Mouse (Mus musculus) embryonic stem cell, embryonic (primary cell): Measurements from ENCODE around the gene Fbxw8.

Source experiments
- CTCF ChIA-PET, 4 experiments: fragments of 300-600 bp in 2 of 4; fragments of 350-600 bp in 2 of 4; sonication (Branson Sonifier 250); formaldehyde crosslinking; loops; one replicate each; lab custom pipeline; 2022; ENCODE audit warnings: inconsistent platforms in 2 of 4; lab: Charles Lee
- POLR2A ChIA-PET, 4 experiments: fragments of 300-600 bp in 2 of 4; fragments of 350-600 bp in 2 of 4; sonication (Branson Sonifier 250); formaldehyde crosslinking; loops; one replicate each; lab custom pipeline; 2022; ENCODE audit warnings: antibody characterized with exemption in 4 of 4, inconsistent platforms in 1 of 4; lab: Charles Lee

The Fbxw8 gene

GRCm38 (mm10) chr5:118051981-118052662 is 103.1 kb downstream of the Fbxw8 start:
- ChIA-PET POLR2A (interaction anchor here in 3 of 4 experiments (0.6 to 3.7 kb wide), 6 partner anchors 10 to 30 kb away, joined by 3 to 12 read pairs (median 3); no protein-coding TSS in a partner anchor), CTCF (interaction anchor here (0.6 to 6.4 kb wide), 14 partner anchors 11 to 1252 kb away, joined by 3 to 72 read pairs (median 5); partner anchors contain the start of gene Tesc (in 1 of the 4))

- CTCF ChIA-PET: interaction anchor here in 1 of 4 experiments (1.8 kb wide), 1 partner anchor 84 kb away, joined by 4 read pairs; no protein-coding TSS in a partner anchor
- POLR2A ChIA-PET: no interaction called here
Measured at GRCm38 (mm10) chr5:118050743-118051142, 104.5 kb downstream of the Fbxw8 start.

- POLR2A ChIA-PET: interaction anchor here in 2 of 4 experiments (0.5 to 1.7 kb wide), 7 partner anchors 9 to 122 kb away, joined by 3 to 6 read pairs (median 3); no protein-coding TSS in a partner anchor
- CTCF ChIA-PET: interaction anchor here in 2 of 4 experiments (1.3 to 2.6 kb wide), 4 partner anchors 18 to 82 kb away, joined by 3 to 21 read pairs (median 6); no protein-coding TSS in a partner anchor
Measured at GRCm38 (mm10) chr5:118048928-118049327, 106.3 kb downstream of the Fbxw8 start.

- ChIA-PET POLR2A (interaction anchor here in 2 of 4 experiments (0.5 to 0.9 kb wide), 4 partner anchors 11 to 122 kb away, joined by 3 read pairs; no protein-coding TSS in a partner anchor), CTCF (interaction anchor here in 2 of 4 experiments (0.6 to 2.6 kb wide), 2 partner anchors 18 to 91 kb away, joined by 4 to 21 read pairs; no protein-coding TSS in a partner anchor)
Measured at GRCm38 (mm10) chr5:118048412-118048811, 106.9 kb downstream of the Fbxw8 start.

- CTCF ChIA-PET: interaction anchor here in 1 of 4 experiments (0.6 kb wide), 1 partner anchor 1810 kb away, joined by 3 read pairs; no protein-coding TSS in a partner anchor
- POLR2A ChIA-PET: interaction anchor here in 1 of 4 experiments (0.9 kb wide), 1 partner anchor 11 kb away, joined by 3 read pairs; no protein-coding TSS in a partner anchor
Measured at GRCm38 (mm10) chr5:118047091-118047757, 108.0 kb downstream of the Fbxw8 start.

GRCm38 (mm10) chr5:118045385-118045784 is 109.9 kb downstream of the Fbxw8 start:
- CTCF ChIA-PET: interaction anchor here in 2 of 4 experiments (0.6 to 1.8 kb wide), 4 partner anchors 12 to 21 kb away, joined by 4 to 7 read pairs (median 6); no protein-coding TSS in a partner anchor

GRCm38 (mm10) chr5:118044907-118045306 is 110.4 kb downstream of the Fbxw8 start:
- ChIA-PET POLR2A (interaction anchor here in 1 of 4 experiments (1.1 to 1.2 kb wide), 2 partner anchors 9 to 17 kb away, joined by 3 to 4 read pairs; no protein-coding TSS in a partner anchor), CTCF (interaction anchor here in 3 of 4 experiments (0.6 to 1.8 kb wide), 3 partner anchors 22 to 371 kb away, joined by 4 to 6 read pairs (median 5); no protein-coding TSS in a partner anchor)

More at GRCm38 (mm10) chr5:118045385-118045784, 109.9 kb downstream of the Fbxw8 start:
- POLR2A ChIA-PET: interaction anchor here in 1 of 4 experiments (0.7 kb wide), 1 partner anchor 143 kb away, joined by 4 read pairs; no protein-coding TSS in a partner anchor

- ChIA-PET CTCF (interaction anchor here in 3 of 4 experiments (0.8 to 1.8 kb wide), 3 partner anchors 23 to 26 kb away, joined by 3 to 5 read pairs (median 4); no protein-coding TSS in a partner anchor), POLR2A (interaction anchor here in 1 of 4 experiments (0.6 to 1.2 kb wide), 6 partner anchors 9 to 430 kb away, joined by 3 to 7 read pairs (median 3); no protein-coding TSS in a partner anchor)
Measured at GRCm38 (mm10) chr5:118043761-118044160, 111.5 kb downstream of the Fbxw8 start.

- ChIA-PET POLR2A (interaction anchor here in 1 of 4 experiments (0.6 to 1.2 kb wide), 2 partner anchors 22 to 28 kb away, joined by 3 read pairs; no protein-coding TSS in a partner anchor), CTCF (interaction anchor here in 1 of 4 experiments (1.2 kb wide), 1 partner anchor 24 kb away, joined by 4 read pairs; no protein-coding TSS in a partner anchor)
Measured at GRCm38 (mm10) chr5:118042599-118042998, 112.7 kb downstream of the Fbxw8 start.

GRCm38 (mm10) chr5:118039241-118039668 is 116.0 kb downstream of the Fbxw8 start:
- ChIA-PET POLR2A (interaction anchor here in 1 of 4 experiments (1.8 kb wide), 1 partner anchor 18 kb away, joined by 5 read pairs; no protein-coding TSS in a partner anchor), CTCF (no interaction called here)

- CTCF ChIA-PET: interaction anchor here (0.5 to 4.1 kb wide), 11 partner anchors 12 to 943 kb away, joined by 3 to 26 read pairs (median 7); no protein-coding TSS in a partner anchor
Measured at GRCm38 (mm10) chr5:118037798-118038484, 117.3 kb downstream of the Fbxw8 start.

GRCm38 (mm10) chr5:118036888-118037797 is 118.1 kb downstream of the Fbxw8 start:
- CTCF ChIA-PET: interaction anchor here (0.5 to 4.1 kb wide), 17 partner anchors 12 to 1778 kb away, joined by 3 to 26 read pairs (median 5); no protein-coding TSS in a partner anchor
- POLR2A ChIA-PET: interaction anchor here (0.5 to 3.7 kb wide), 28 partner anchors 10 to 1651 kb away, joined by 3 to 21 read pairs (median 3); partner anchors contain the start of genes Tesc (in 2 of the 4) and Fbxo21 (in 1 of the 4)

More at GRCm38 (mm10) chr5:118037798-118038484, 117.3 kb downstream of the Fbxw8 start:
- POLR2A ChIA-PET: interaction anchor here in 3 of 4 experiments (0.5 to 3.7 kb wide), 15 partner anchors 11 to 1835 kb away, joined by 3 to 21 read pairs (median 3); partner anchors contain the start of genes Fbxo21 (in 1 of the 3) and Tesc (in 1 of the 3)

- CTCF ChIA-PET: interaction anchor here (0.6 to 4.1 kb wide), 7 partner anchors 31 to 531 kb away, joined by 3 to 26 read pairs (median 7); no protein-coding TSS in a partner anchor
- POLR2A ChIA-PET: interaction anchor here (0.6 to 3.7 kb wide), 14 partner anchors 9 to 1362 kb away, joined by 3 to 21 read pairs (median 4); partner anchors contain the start of gene Tesc (in 1 of the 4)
Measured at GRCm38 (mm10) chr5:118035786-118036185, 119.5 kb downstream of the Fbxw8 start.

- ChIA-PET POLR2A (interaction anchor here in 1 of 4 experiments (1.0 to 3.7 kb wide), 2 partner anchors 8 to 9 kb away, joined by 3 to 21 read pairs; partner anchors contain the start of gene Tesc), CTCF (interaction anchor here in 3 of 4 experiments (1.6 to 4.1 kb wide), 4 partner anchors 32 kb away, joined by 6 to 26 read pairs (median 8); no protein-coding TSS in a partner anchor)
Measured at GRCm38 (mm10) chr5:118034632-118035031, 120.6 kb downstream of the Fbxw8 start.

GRCm38 (mm10) chr5:118033740-118034139 is 121.5 kb downstream of the Fbxw8 start:
- ChIA-PET POLR2A (interaction anchor here in 1 of 4 experiments (0.6 kb wide), 1 partner anchor 10 kb away, joined by 3 read pairs; no protein-coding TSS in a partner anchor), CTCF (interaction anchor here in 2 of 4 experiments (0.6 to 1.6 kb wide), 2 partner anchors 33 to 438 kb away, joined by 3 to 7 read pairs; no protein-coding TSS in a partner anchor)
